Mouse (Mus musculus) lung, adult 2 months (tissue): ENCODE measurements around the gene Adgrv1. TPM values are rescaled to one million over a fixed set of nuclear protein-coding genes. Genes with fewer than 3 reads are reported as not detected.

Source experiments
- DNase-seq: peaks from one replicate; pipeline ENCODE4 v3.0.0; 2022
- H3K4me1 ChIP-seq: fragments of 200-500 bp; 2 replicates; pipeline ENCODE4 v1.6.1; 2011; ENCODE audit warnings: low read length; ENCODE audit not compliant: control insufficient read depth, insufficient read depth
- H3K4me3 ChIP-seq: fragments of 200-500 bp; replicated peaks from 2 replicates; pipeline ENCODE3; 2011; ENCODE audit warnings: low read depth, mild to moderate bottlenecking, control low read depth, low read length; ENCODE audit errors: extremely low read depth
- CTCF ChIP-seq: fragments of 200-500 bp; IDR thresholded peaks from 2 replicates; pipeline ENCODE4 v1.5.1; 2011; ENCODE audit warnings: mild to moderate bottlenecking, low read length, control low read depth; ENCODE audit not compliant: insufficient read depth
- POLR2A ChIP-seq: fragments of 200-500 bp; IDR thresholded peaks from 2 replicates; pipeline ENCODE4 v1.6.1; 2011; ENCODE audit warnings: low read depth, mild to moderate bottlenecking, control low read depth, low read length, borderline replicate concordance; ENCODE audit errors: extremely low read depth
- WGBS: fragments of 180-500 bp; shearing (Covaris S2); methylation state at CpG from one replicate; pipeline ENCODE4 v1.1.7; 2018; 5-methylcytosine and 5-hydroxymethylcytosine counted together
- polyA plus RNA-seq: library from polyadenylated mRNA; depleted of rRNA; stranded (reverse); fragments of >200 nt; gene quantifications from 2 replicates; pipeline ENCODE4 v1.2.3, GENCODE M21; 2012

Gene Adgrv1
- polyA plus RNA-seq, 1 experiment = 1.3 TPM

DNA sequence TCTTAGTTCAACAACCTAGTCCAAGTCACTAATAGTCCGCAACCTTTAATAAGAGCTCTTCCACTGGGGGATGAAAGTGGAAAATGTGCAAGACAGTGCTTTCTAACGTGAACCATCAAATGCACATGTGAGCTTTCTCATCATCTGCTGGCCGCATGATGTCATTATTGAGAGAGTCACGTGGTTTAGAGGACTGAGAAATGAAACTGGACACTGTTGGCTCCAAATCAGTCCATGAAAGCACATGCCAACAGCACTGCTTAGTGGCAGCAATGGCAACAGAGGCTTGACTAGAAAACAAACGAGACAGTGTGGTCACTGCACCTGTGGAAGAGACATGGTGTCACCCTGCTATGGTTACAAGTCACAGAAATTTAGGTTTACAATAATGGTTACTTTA lies 395.0 kb downstream of the Adgrv1 start:
- peaks cover 2% of the 10 kb centered on the region; the same call in 1 of the 2 replicates for H3K4me1 ChIP-seq
- WGBS = 72% methylated on average over 5 of the region's 5 CpGs
- no peak for DNase-seq
- H3K4me3 ChIP-seq = no peak overlapping the region
- TF ChIP-seq CTCF = no peak
- no peak for TF ChIP-seq POLR2A

DNA sequence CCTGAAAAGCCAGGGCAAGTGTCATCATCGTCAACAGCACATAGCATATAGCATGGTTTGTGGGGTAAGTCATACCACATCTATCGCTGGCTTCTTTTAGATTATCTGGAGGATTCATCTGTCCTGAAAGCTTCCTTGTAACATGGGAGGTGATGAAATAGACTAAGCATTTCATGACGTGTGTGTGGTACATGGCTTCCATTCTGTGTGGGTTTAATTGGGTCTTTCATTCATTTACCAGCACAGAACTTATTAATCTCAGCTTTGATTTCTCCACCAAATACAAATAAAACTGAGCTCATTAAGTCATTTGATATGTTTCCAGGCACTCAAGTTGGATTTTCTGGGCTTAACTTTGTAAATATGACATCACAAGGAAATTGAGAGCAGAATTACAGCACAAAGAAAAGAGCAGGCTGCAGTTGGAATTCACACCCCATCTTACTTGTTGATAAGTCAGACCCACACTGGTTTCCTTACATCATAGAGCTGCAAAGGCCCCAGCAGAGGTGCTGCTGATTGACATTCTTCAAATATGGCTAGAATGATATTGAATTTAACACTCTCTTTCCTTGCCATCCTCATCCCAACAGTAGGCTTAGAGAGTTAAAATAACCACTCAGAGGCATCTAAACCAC lies 396.1 kb downstream of the Adgrv1 start:
- TF ChIP-seq CTCF (no peak), POLR2A (no peak)
- Histone ChIP-seq H3K4me3 (no peak overlapping the region), H3K4me1 (peaks cover 2% of the 10 kb centered on the region; the same call in 1 of the 2 replicates)
- DNase-seq = no peak
- 77% methylated on average over 3 of the region's 3 CpGs for WGBS

DNA sequence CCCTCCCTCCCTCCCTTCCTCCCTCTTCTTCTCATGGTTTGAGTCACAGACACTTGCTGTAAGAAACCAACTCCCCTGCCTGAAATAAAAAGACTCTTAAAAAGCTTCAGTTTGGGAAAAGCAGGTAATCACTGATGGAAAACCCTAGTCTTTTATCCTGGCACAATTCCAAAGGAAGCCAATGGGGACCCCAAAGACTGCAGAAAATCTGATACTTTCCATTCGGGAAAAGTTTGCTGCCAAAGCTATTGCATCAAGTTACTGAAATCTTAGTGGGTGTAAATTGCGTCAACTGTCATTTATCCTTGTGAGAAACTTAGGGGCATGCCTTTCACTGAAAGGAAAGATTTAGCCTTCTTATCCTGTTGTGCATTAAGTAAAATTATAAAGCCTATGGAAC lies 398.9 kb downstream of the Adgrv1 start:
- no peak for TF ChIP-seq CTCF
- no peak for TF ChIP-seq POLR2A
- 82% methylated on average over 2 of the region's 2 CpGs for WGBS
- no peak overlapping the region for H3K4me3 ChIP-seq
- H3K4me1 ChIP-seq = peaks cover 2% of the 10 kb centered on the region; the same call in 1 of the 2 replicates
- DNase-seq = no peak

DNA sequence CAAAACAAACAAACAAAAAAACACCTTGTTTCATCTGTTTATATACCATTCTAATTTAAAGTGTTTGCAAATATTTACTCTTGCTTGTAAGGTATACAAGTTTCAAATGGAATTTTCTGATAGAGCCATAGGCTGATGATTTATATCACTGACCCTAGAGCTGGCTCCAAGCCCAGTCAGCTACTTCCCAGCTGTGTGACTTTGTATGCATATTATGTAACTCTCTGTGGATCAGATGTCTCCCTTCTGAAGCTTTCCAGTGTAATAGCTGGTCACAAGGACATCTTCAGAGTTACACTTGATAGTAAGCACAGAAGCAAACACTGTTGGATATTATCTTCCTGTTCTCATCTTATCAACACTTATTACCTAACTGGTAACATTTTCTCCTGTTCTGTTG lies 400.1 kb downstream of the Adgrv1 start:
- no peak overlapping the region for H3K4me3 ChIP-seq
- TF ChIP-seq POLR2A (no peak), CTCF (no peak)
- no peak for DNase-seq
- peaks cover 2% of the 10 kb centered on the region; the same call in 1 of the 2 replicates for H3K4me1 ChIP-seq

DNA sequence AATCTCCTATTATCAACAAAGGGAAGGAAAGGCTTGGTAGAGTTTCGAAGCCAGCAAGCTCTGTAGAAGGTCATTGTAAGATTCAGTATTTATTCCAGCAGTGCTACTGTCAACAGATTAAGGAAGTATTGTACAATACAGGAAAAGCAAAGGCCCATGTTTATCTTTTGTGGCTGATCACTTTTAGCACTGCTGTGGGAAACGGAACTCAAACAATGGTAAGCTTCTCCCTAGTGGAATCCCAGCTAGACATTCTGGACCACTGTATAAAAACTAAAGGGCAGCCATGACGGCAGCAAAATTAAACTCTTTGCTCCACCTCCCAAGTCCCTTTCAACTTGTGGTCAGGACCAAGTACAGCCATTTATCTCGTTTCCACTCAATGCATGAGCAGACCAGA lies 402.8 kb downstream of the Adgrv1 start:
- DNase-seq = no peak
- Histone ChIP-seq H3K4me1 (peaks cover 2% of the 10 kb centered on the region; the same call in 1 of the 2 replicates), H3K4me3 (no peak overlapping the region)
- WGBS = 38% methylated on average over 4 of the region's 4 CpGs
- TF ChIP-seq POLR2A = no peak
- no peak for TF ChIP-seq CTCF

DNA sequence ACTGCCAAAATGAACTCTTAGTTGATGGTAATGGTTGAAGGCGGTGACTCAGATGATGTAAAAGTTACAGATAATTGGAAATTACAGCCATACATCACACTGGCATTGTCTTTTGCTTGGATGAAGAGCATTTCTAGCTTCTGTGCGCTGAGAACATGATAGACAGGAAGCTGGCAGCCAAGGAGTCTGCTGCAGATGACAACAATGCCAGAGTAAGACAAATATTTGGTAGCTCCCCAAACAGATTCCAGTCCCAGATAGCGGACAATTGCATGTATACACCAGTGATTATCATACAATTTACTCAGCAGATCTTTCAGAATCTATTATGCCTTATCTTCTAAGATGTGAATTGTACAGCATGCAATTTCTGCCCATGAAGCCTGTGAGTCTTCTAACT lies 409.2 kb downstream of the Adgrv1 start:
- DNase-seq = no peak
- H3K4me1 ChIP-seq = no peaks in the 10 kb centered on the region
- 41% methylated on average over 3 of the region's 3 CpGs for WGBS
- TF ChIP-seq CTCF = no peak
- no peak for TF ChIP-seq POLR2A
- no peak overlapping the region for H3K4me3 ChIP-seq

DNA sequence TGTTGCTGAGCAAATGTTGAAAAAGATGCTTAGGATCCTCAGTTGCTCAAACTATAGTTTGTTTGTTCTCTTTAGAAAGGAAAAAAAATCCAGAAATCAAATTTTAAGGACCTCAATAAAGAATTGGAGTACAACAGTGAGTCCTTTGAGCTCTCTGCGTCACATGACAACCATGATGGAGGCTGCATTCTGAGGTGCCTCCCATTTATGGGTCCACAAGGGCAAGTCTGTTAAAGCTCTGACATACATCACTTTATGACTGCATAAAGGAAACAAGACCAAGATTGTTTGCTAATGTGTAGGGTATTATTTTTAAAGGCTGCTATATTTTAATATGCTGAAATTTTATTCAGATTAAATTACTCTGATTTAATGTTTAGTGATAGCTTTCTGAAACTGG lies 410.6 kb downstream of the Adgrv1 start:
- DNase-seq = no peak
- no peak for TF ChIP-seq POLR2A
- no peak for TF ChIP-seq CTCF
- Histone ChIP-seq H3K4me3 (no peak overlapping the region), H3K4me1 (no peaks in the 10 kb centered on the region)
- 97% methylated on average over 1 of the region's 1 CpGs for WGBS

DNA sequence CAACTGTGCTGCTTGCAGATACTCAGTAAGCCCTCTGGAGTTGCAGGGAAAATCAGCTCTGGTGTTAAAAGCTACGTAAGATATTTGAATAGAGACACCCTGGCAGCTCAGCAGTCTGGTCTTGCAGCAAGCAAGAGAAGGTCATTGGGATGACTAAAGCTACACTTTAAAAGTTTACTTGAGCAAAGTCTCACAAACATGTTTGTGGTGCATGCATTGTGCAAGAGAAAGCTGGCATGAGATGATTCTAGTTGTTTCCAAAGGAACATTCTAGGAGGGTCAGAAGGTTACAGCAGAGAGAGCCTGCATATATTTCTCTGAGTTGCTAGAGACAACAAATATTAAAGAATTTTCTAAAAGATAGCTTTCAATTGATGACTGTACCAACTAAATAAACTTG lies 421.5 kb downstream of the Adgrv1 start:
- H3K4me1 ChIP-seq = no peaks in the 10 kb centered on the region
- 67% methylated on average over 1 of the region's 1 CpGs for WGBS
- no peak for TF ChIP-seq POLR2A
- no peak for TF ChIP-seq CTCF
- H3K4me3 ChIP-seq = no peak overlapping the region
- DNase-seq = no peak

DNA sequence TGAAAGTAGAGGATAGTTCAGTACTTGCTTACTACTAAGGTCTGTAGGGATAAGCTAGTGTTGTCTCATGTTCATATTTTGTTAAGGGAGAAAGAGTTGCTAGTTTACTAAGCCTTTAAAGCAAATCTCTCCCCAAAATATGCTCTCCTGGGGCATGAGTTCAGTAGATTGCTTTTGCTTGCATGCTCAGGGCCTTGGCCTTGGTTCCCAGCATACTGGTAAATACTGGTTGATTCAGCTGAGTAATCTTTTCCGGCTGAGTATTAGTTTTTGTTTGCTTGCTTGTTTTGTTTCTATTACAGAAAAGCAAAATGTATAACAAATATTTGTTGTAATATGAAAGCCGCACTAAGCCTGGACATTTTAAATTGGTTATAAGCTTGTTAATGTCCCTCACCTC lies 422.4 kb downstream of the Adgrv1 start:
- 96% methylated on average over 2 of the region's 2 CpGs for WGBS
- Histone ChIP-seq H3K4me3 (no peak overlapping the region), H3K4me1 (no peaks in the 10 kb centered on the region)
- no peak for DNase-seq
- TF ChIP-seq CTCF (no peak), POLR2A (no peak)

DNA sequence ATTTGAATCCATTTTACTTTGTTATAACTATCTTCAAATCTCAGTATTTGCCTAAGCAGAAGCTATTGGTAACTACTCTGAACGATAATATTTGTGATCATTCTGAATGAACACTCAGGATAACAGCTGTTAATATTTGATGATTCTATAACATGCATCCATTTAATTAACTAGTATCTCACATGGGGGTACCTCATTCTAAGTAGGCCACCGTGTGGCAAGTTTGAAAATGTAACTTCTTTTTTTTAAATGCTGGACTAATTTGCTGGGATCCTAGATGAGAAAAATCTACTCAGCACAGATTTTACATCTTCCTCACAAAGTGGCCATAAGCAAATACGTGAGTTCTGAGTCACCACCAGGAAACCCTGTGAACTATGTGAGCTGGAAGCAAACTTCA lies 423.1 kb downstream of the Adgrv1 start:
- WGBS = 82% methylated on average over 3 of the region's 3 CpGs
- Histone ChIP-seq H3K4me3 (no peak overlapping the region), H3K4me1 (no peaks in the 10 kb centered on the region)
- no peak for TF ChIP-seq CTCF
- TF ChIP-seq POLR2A = no peak
- no peak for DNase-seq

DNA sequence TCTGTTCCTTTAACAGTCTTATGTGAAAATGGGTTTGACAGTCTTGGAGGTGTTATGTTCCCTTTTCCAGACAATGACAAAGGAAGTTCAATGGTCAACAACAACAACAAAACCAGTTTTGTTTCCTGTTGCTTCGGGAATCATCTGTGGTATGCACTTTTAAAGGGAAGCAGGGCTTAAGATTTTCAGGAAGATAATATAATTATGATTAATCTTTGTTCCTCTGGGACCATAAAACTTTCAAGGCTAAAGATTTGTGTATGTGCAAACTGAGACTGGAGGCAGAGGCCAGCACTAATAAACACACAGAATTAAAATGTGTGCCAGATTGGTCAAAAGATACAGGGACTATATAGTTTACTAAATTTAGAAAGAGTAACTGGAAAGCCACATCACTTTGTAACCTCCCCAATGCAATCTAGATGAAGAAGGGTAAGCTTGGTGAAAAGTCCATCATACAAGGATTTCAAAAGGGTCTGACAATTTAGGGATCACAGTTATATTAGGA lies 424.8 kb downstream of the Adgrv1 start:
- Histone ChIP-seq H3K4me1 (no peaks in the 10 kb centered on the region), H3K4me3 (no peak overlapping the region)
- TF ChIP-seq POLR2A = no peak
- no peak for TF ChIP-seq CTCF
- WGBS = 25% methylated on average over 1 of the region's 1 CpGs
- no peak for DNase-seq
